Mouse (Mus musculus) adrenal gland, postnatal 10 days (tissue): ENCODE data around the gene Defb28. TPM values are rescaled to one million over a fixed set of nuclear protein-coding genes. Genes with fewer than 3 reads are reported as not detected.

Experiments
- DNase-seq: peaks from one replicate; pipeline ENCODE4 v3.0.0; 2021; ENCODE audit warnings: mixed read lengths
- total RNA-seq, 2 experiments: library from RNA; stranded (reverse); gene quantifications; 2 replicates each; pipeline ENCODE4 v1.2.3; 2021

The Defb28 gene
- total RNA-seq, 2 experiments from 2014 or later, result not detected

DNA sequence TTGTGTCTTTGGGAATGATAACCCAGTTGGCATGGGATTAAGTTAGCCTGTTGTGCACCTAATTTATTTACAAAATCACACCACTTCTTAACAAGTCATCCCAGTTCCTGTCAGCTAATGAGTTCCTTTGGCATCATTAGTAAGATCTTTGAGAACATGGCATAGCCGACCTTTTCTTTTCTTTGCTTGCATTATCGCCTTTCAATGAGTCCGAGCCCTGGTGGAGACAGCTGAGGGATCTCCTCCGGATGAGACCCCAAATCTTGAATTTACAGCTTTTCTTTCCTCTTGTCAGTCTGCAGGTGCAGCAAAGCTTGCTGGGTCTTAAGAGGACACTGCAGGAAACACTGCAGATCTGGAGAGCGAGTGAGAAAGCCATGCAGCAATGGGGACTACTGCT is 51.0 kb downstream of the Defb28 start, which contains the start of gene Gm17416:
TSS of gene Gm17416 (plus strand) at position 301 of the 400 bp plus-strand sequence.
- DNase-seq, result no peak

DNA sequence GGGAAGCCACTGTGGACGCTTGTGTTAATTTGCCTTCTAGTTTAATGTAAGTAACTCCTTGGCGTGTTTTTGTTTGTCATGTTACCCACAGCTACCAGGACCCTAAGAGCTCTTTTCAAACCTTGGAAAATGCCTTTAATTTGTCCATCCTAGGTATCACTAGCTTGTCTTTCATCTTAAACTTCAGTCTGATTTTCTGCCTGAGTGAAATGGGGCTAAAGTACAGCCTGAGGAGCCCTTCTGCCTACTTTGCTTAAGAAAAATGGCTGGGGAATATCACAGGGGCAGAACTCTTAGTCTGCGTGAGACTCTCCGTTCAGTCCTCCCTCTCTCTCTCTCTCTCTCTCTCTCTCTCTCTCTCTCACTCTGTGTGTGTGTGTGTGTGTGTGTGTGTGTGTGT is 51.8 kb downstream of the Defb28 start:
- no peak for DNase-seq

DNA sequence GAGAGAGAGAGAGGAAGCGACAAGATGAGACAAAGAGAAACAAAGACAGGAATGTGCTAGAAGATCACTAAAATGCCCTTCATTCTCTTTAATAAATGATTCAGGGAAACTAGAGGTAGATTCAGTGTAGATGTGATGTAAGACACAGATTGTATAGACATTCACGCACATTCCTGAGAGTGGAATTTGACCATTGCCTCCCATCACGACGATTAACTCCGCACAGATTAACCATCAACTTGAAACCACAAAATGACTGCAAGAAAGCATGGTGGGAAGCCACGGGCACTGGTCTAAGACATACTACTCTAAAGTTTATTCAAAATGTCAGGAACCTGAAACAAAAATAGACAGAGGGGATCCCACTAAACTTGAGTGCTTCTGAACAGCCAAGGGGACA is 52.3 kb downstream of the Defb28 start:
- DNase-seq, result no peak

Other genes with a start within 250 kb of the Defb28 start
- 100 to 1,000 TPM; 134 to 144 TPM for gene Tbc1d20, start 224.4 kb upstream of the Defb28 start, total RNA-seq
- 100 to 1,000 TPM in 1 of 2 experiments, 10 to 100 TPM in 1; 92.9 to 124 TPM for gene Rbck1, start 185.6 kb upstream of the Defb28 start, total RNA-seq
- 1 to 10 TPM; 4.6 to 6.8 TPM for gene Trib3, start 174.2 kb upstream of the Defb28 start, total RNA-seq
- gene Nrsn2, start 141.6 kb upstream of the Defb28 start, total RNA-seq, result 1 to 10 TPM; 1.8 to 2.8 TPM
- gene Sox12, start 120.2 kb upstream of the Defb28 start, total RNA-seq, result 10 to 100 TPM; 15.7 to 22.7 TPM
- 10 to 100 TPM in 1 of 2 experiments, 1 to 10 TPM in 1; 9.4 to 11.1 TPM for gene Zcchc3, start 103.2 kb upstream of the Defb28 start, total RNA-seq
- under 1 TPM; 0.42 to 0.79 TPM for gene 6820408C15Rik, start 102.7 kb upstream of the Defb28 start, total RNA-seq
- not detected for gene Defb23, start 53.6 kb upstream of the Defb28 start, total RNA-seq
- gene Defb20, start 41.2 kb upstream of the Defb28 start, total RNA-seq, result not detected
- not detected for gene Defb22, start 28.1 kb upstream of the Defb28 start, total RNA-seq
- gene Defb26, start 6.6 kb upstream of the Defb28 start, total RNA-seq, result not detected
- not detected for gene Defb29, start 21.8 kb downstream of the Defb28 start, total RNA-seq
- not detected for gene Gm17416, start 51.1 kb downstream of the Defb28 start, total RNA-seq
- not detected for gene Defb21, start 54.5 kb downstream of the Defb28 start, total RNA-seq
- gene Defb19, start 62.1 kb downstream of the Defb28 start, total RNA-seq, result 1 to 10 TPM; 1.5 to 2.2 TPM
- gene Defb45, start 81.1 kb downstream of the Defb28 start, total RNA-seq, result not detected
- gene Defb36, start 86.1 kb downstream of the Defb28 start, total RNA-seq, result under 1 TPM in 1 of 2 experiments, not detected in 1; 0.73 TPM
- not detected for gene Defb25, start 104.8 kb downstream of the Defb28 start, total RNA-seq
- gene Rem1, start 108.7 kb downstream of the Defb28 start, total RNA-seq, result 10 to 100 TPM in 1 of 2 experiments, 1 to 10 TPM in 1; 7.2 to 10.1 TPM
- gene H13, start 151.2 kb downstream of the Defb28 start, total RNA-seq, result 100 to 1,000 TPM; 105 to 125 TPM
- gene Mcts2, start 168.8 kb downstream of the Defb28 start, total RNA-seq, result 10 to 100 TPM; 24.5 to 26.7 TPM
- gene Id1, start 218.0 kb downstream of the Defb28 start, total RNA-seq, result 100 to 1,000 TPM; 112 to 182 TPM
- gene Cox4i2, start 235.9 kb downstream of the Defb28 start, total RNA-seq, result 1 to 10 TPM; 8.0 to 8.3 TPM